Mouse (Mus musculus) thymus, postnatal 36 days (tissue): ENCODE results near the gene Slc11a1.

Source experiments
- DNase-seq, 2 experiments: peaks; one replicate each; pipeline ENCODE4 v3.0.0; 2022; ENCODE audit warnings: mixed read lengths in 2 of 2

The Slc11a1 gene

DNA sequence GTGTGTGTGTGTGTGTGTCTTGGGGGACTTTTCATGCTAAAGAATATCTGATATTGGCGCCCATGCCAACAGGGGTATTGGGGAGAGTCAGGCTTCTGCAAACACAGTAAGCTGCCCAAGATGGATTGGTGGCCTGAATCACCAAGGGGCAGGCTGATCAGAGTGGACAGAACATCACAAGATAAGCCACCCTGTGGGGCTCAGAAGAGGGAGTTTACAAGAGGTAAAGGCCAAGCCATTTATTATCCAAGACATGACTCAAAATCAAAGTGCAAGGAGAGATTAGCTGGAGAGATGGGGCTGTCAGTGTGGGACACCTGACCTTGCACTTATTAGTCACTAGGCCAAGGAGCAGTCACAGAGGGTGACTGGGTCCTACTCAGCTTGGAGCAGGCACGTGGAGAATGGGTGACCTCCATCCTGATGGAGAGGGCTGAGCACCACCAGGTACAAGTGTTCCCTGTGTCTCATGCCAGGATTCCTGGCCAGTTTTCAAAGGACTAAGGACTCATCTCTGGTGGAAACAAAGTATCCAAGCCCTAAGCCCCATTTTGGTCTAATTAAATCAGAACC lies 36.8 kb downstream of the Slc11a1 start:
- no peak for DNase-seq

DNA sequence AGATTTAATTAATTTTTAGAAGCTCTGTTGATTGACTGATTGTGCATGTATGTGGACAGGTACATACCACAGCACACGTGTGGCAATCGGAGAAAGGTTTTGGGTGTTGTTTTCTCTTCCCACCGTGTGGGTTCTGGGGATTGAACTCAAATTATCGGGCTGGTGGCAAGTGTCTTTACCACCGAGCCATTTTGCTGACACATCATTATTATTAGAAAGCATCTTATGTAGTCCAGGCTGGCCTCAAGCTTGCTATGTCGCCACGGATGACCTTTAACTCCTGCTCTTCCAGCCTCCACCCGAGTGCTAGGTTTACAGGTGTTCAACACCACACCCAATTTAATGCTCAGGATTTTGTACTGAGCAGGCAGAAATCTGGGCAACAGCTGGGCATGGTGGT lies 37.7 kb downstream of the Slc11a1 start:
- DNase-seq, result no peak

DNA sequence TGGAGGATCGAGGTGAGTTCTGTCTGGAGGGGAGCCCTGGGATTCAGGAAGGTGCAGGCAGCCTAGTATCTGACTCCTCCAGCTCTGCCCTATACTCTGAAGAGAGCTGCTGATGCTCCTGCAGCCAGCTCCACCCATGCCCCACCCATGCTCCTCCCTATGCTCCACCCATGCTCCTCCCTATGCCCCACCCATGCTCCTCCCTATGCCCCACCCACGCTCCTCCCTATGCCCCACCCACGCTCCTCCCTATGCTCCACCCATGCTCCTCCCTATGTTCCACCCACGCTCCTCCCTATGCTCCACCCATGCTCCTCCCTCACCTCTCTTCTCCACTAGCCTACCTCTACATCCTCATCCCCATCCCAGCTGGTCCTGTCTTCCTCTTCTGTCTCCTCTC lies 40.1 kb downstream of the Slc11a1 start:
- DNase-seq, result peak in 1 of 2 experiments; percentile 27

DNA sequence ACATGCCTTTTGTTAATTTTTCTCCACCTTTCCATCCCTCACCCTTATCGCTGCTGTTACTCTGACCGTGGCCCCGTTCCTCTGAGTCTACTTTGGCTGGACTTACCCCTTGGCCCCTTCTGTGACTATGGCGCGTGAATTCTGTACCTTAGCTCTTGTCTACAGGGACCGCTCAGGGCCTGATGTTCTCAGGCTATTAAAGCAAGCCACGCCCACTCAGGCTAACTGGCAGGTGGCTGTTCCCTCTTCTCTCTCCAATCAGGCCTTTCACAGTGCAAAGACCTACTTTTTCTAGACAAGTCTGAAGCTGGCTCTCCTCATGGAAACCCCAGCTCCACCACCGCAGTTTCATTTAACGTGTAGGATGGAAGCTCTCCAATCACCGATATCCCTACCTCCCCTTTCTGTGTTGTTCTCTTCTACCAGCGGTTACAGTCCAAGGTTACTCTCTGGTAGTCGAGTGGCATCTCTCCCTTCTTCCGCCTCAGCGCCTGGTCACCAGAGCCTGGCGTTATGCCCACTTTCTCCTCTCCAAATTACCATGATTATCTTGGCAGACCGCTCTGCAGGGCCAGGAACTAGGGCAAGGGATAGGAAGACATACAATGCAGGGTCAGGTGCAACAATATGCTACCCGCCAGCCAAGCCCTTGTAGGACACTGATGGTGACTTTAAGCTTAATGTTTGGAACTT lies 43.9 kb downstream of the Slc11a1 start:
- DNase-seq, result no peak

DNA sequence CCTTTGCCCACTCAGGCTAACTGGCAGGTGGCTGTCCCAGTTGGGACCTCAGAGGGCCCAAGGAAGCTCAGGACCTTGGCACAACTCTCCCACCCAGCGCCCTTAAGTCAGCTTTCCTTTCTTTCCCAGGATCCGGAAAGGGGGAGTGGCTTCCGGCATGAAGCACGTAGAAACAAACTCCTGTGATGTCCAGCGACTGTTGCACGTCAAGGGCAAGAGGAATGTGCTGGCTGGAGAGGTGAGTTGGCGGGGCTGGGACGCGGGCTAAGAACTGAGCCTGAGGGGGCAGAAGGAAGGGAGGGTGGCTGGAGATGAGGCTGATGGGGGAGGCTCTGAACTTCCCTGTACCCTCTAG lies 44.4 kb downstream of the Slc11a1 start:
- no peak for DNase-seq

DNA sequence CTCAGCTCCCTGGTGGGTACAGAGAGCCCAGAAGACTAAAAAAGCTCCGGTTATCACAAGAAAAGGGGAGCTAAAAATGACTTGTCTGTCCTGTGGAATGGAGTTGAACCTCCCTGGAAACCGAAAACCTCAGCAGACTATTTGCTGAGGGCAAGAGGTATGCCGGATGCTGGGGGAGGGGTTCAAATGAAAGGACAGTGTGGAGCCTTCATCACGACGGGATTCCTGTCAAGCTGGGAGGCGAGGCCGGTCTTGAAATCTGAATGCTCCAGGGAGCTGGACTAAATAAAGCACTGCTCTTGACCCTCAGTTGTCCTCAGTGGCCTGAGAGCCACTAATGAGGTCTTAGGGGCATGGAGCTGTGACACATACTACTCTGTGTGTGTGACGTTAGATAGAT lies 48.2 kb downstream of the Slc11a1 start:
- no peak for DNase-seq

DNA sequence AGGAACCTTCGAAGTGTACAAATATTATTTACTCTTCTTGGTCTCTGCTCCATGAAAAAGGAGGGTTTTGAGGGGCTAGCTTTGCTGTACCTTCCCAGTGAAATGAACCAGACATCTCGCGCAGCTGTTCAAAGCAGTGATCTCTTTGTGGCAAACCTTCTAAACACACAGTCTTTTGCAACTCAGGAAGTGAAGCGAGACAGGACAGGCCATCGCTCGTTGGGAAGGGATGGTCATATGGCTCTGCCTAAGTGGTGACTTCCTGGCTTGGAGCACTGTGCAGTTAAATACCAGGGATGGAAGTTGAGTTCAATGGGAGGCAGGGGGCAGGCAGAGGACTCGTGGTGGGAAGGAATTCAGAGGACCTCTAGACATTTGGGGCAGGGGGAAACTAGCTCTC lies 50.9 kb downstream of the Slc11a1 start:
- no peak for DNase-seq

DNA sequence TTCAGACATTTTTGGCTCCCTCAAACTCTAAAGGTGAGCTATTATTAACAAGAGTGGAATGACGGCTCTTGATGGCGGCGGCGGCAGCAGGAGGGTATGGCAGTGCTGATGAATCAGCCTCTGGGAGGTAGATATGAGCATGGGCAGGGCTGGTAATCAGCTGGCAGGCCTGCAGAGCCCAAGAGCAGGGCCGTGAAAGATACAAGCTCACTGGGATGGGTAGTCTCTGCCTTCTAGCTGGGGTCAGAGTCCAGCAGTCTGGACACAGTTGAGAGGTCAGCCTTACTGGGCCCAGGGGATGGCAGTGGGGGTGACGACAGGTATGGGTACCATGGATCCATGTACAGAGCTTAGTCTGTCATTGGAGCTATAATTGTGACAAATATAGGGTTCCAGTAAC lies 58.2 kb downstream of the Slc11a1 start:
- no peak for DNase-seq

DNA sequence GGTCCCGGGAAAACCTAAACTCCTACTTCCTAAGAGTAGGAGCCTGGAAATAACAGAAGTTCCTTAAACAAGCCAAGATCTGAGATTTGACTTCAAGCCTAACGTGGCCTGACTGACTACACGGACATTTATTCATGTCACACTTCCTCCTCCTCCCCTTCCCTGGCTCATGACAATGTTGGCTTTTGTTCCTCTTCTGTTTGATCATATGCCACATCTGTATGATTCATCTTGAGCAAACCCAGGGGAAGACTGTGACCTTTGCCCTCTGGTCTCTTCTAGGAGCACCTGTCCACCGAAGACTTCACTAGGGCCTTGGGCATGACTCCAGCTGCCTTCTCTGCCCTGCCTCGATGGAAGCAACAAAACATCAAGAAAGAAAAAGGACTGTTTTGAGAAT lies 59.6 kb downstream of the Slc11a1 start:
- DNase-seq, result no peak

DNA sequence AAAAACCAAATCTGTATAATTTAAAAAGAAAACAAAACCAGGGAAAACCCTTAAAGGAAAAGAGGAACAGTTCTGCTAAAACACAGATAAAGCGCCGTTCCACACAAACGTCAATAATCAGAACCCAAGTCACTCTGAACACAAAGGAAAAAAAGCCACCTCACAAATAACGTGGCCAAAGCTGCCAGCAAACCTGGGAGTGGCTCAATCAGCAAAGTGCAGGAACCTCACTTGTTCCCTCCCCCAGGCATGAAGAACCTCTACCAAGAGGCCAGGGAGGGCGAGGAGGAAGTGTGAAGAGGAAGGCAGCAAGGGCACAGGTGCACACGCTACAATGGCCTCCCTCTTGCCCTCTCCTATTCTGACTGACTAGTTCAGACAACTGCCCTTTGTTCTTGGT lies 60.6 kb downstream of the Slc11a1 start:
- DNase-seq, result peak; percentile 20 to 27
